Mouse (Mus musculus): Measurements from ENCODE around the gene Proser3. TPM values are rescaled to one million over a fixed set of nuclear protein-coding genes. Genes with fewer than 3 reads are reported as not detected.

Gene Proser3
- polyA plus RNA-seq, 1 experiment from 2014 or later, result 15.7 TPM

DNA sequence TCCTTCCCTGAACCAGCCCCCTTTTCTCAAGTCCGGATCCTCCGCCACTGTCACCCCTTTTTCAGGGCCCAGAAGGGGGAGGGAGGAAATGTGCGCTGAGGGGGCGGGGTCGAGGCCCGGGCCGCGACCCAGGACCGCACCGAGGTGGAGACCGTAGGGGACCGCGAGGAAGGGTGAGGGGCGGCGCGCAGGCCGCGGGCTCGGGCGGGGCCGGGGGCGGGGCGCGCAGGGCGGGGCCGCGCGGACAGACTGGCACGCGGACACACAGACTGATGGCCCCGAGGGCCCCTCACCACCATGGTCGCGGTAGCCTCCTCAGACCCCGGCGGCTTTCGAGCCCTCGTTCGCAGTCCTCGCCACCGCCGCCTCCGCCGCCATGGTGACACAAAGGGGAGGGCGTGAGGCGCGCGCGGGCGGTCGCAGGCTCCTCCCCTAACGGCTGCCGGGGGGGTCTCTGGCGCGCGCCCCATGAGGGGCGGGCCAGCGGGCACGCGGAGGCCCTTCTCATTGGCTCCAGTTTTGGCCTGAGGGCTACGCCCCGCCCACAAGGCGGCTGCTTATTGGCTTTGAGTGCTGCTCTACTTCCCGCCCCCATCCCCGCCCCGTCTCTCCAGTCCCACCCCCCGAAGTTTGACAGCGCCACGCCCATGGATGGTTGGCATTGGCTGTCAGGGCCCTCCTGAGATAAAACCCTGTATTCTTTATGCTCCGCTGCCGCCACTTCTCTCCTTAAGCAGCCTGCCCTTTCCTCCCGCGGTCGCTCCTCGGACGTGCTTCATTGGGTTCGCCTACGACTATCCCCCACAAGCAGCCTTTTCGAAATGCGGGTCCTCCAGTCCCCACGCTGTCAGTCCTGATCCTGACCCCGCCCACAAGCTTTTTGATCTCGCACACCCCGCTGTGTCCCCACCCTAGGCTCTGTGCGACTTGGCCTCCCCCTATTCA lies 17.2 kb downstream of the Proser3 start, which contains the start of gene Arhgap33:
Gene Arhgap33 (minus strand): TSS at position 428 of the 945 bp plus-strand sequence.
- WGBS, result under 1% methylated on average over 62 of the region's 84 CpGs
- H3K9ac ChIP-seq (ENCODE audit: low read length), result peak within 1 kb of the TSS; percentile 69
- DNase-seq (ENCODE audit: low spot score) (peak; percentile 96), ATAC-seq (replicated peaks; ENCODE audit: low FRiP score, low TSS enrichment, low read depth) (peak; percentile 94)
- H3K4me3 ChIP-seq (ENCODE audit: low read depth, low read length), result peak within 1 kb of the TSS; percentile 72
- no peak within 1 kb of the TSS; the same call in 1 of the 2 replicates for H3K27ac ChIP-seq (ENCODE audit: low read depth)
- H3K36me3 ChIP-seq (ENCODE audit: control insufficient read depth, insufficient read depth, low read length), result peaks cover 38% of the 10 kb centered on the region
- no peaks in the 10 kb centered on the region for H3K9me3 ChIP-seq (ENCODE audit: control insufficient read depth, low read length)
- peaks cover 22% of the 10 kb centered on the region for H3K4me1 ChIP-seq (replicated peaks; ENCODE audit: control insufficient read depth, insufficient read depth, low read length)
- H3K27me3 ChIP-seq (replicated peaks; ENCODE audit: control insufficient read depth, insufficient read depth, low read length), result no peaks in the 10 kb centered on the region
- peak within 1 kb of the TSS; percentile 90 for H3K4me2 ChIP-seq (ENCODE audit: low read length)

DNA sequence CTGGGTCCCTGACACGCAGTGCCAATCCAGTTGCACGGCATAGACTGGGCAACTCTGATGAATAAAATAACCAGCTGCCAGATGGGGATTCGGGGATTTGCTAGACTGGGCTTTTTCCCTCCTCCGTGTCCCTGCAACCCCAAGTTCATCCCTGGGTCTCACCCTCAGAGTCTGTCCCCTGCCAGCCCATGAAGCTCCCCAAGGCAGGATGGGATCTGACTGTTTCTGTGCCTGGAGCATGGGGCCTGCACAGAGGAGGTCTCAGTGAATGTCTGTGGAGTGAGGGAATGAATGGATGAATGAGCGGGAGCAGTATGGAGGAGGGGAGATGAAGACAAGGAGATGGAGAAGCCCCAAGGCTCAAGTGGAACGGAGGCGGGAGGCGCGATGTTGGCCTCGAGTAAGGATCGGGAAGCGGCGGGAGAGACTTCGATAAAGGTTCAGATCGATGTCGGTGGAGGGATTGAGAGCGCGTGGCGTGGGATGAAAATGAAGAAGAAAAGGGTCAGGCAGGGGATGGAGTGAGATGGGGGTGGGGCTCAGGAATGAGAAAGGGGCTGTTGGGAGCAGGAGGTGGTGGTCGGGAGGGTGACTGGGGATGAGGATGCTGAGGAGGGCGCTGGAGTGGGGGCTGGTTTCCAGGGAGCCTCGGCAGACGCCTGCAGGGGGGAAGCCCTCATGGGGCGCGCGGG lies 18.0 kb downstream of the Proser3 start:
- Histone ChIP-seq H3K4me2 (ENCODE audit: low read length) (peak overlapping the region; percentile 90), H3K36me3 (ENCODE audit: control insufficient read depth, insufficient read depth, low read length) (peaks cover 38% of the 10 kb centered on the region), H3K27me3 (replicated peaks; ENCODE audit: control insufficient read depth, insufficient read depth, low read length) (no peaks in the 10 kb centered on the region), H3K9me3 (ENCODE audit: control insufficient read depth, low read length) (no peaks in the 10 kb centered on the region), H3K27ac (ENCODE audit: low read depth) (no peak overlapping the region; the same call in 1 of the 2 replicates), H3K4me1 (replicated peaks; ENCODE audit: control insufficient read depth, insufficient read depth, low read length) (peaks cover 22% of the 10 kb centered on the region), H3K4me3 (ENCODE audit: low read depth, low read length) (peak overlapping the region; percentile 72), H3K9ac (ENCODE audit: low read length) (peak overlapping the region; percentile 69)
- WGBS, result 8% methylated on average over 26 of the region's 26 CpGs
- peak; percentile 24; the same call in 1 of the 2 replicates for ATAC-seq (replicated peaks; ENCODE audit: low FRiP score, low TSS enrichment, low read depth)
- no peak for DNase-seq (ENCODE audit: low spot score)

DNA sequence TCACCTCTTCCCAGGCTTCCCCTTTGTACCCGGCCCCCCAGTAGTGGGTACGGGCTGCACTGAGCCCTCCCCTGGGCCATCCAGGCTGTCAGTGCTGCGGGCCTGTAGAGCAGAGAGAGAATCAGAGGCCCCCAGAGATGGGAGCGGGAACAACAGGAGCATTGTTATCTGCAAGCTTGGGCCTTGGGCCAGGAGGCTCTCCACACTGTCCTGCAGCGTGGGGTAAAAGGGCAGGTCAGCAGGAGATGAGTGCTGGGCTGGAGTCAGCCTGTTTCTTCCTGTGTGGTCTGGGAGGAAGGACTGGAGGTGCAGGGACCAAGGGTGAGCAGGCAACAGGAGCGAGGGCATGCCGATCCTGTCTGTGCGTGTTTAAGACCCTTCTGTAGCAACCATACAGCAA lies 19.2 kb downstream of the Proser3 start:
- no peak for DNase-seq (ENCODE audit: low spot score)
- peaks cover 45% of the 10 kb centered on the region for H3K36me3 ChIP-seq (ENCODE audit: control insufficient read depth, insufficient read depth, low read length)
- no peak overlapping the region for H3K4me3 ChIP-seq (ENCODE audit: low read depth, low read length)
- ATAC-seq (replicated peaks; ENCODE audit: low FRiP score, low TSS enrichment, low read depth), result no peak
- peaks cover 22% of the 10 kb centered on the region for H3K4me1 ChIP-seq (replicated peaks; ENCODE audit: control insufficient read depth, insufficient read depth, low read length)
- peak overlapping the region; percentile 0; the same call in 1 of the 2 replicates for H3K4me2 ChIP-seq (ENCODE audit: low read length)
- WGBS, result 34% methylated on average over 8 of the region's 8 CpGs
- no peak overlapping the region for H3K27ac ChIP-seq (ENCODE audit: low read depth)
- H3K9me3 ChIP-seq (ENCODE audit: control insufficient read depth, low read length), result no peaks in the 10 kb centered on the region
- H3K27me3 ChIP-seq (replicated peaks; ENCODE audit: control insufficient read depth, insufficient read depth, low read length), result no peaks in the 10 kb centered on the region
- H3K9ac ChIP-seq (ENCODE audit: low read length), result no peak overlapping the region

DNA sequence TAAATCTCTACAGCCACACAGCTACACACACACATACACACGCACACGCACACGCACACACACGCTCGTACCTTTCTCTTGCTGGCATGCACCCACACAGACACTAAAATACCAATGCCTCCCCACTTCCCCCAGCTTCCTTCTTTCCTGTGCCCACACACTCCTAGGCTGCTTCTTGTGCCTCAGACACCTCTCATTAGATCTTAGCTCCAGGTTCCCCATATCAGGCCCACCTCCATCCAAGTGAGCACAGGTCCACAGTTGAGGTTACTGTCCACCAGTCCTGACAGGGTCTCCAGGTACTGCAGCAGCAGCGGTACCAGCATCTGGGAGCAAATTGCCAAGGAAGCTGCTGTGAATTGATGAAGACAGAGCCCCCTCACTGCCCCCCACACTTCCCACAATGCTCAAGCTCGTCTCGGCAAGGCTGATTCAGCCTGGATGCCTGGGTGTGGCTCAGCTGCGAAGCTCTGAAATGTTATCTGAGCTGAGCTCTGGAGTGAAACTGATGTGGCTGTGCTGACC lies 20.7 kb downstream of the Proser3 start:
- ATAC-seq (replicated peaks; ENCODE audit: low FRiP score, low TSS enrichment, low read depth), result no peak
- DNase-seq (ENCODE audit: low spot score), result no peak
- no peaks in the 10 kb centered on the region for H3K27me3 ChIP-seq (replicated peaks; ENCODE audit: control insufficient read depth, insufficient read depth, low read length)
- no peaks in the 10 kb centered on the region for H3K9me3 ChIP-seq (ENCODE audit: control insufficient read depth, low read length)
- H3K27ac ChIP-seq (ENCODE audit: low read depth), result no peak overlapping the region
- peaks cover 46% of the 10 kb centered on the region for H3K36me3 ChIP-seq (ENCODE audit: control insufficient read depth, insufficient read depth, low read length)
- 77% methylated on average over 9 of the region's 9 CpGs for WGBS
- no peak overlapping the region for H3K4me3 ChIP-seq (ENCODE audit: low read depth, low read length)
- no peak overlapping the region for H3K4me2 ChIP-seq (ENCODE audit: low read length)
- no peak overlapping the region for H3K9ac ChIP-seq (ENCODE audit: low read length)
- H3K4me1 ChIP-seq (replicated peaks; ENCODE audit: control insufficient read depth, insufficient read depth, low read length), result peaks cover 27% of the 10 kb centered on the region

DNA sequence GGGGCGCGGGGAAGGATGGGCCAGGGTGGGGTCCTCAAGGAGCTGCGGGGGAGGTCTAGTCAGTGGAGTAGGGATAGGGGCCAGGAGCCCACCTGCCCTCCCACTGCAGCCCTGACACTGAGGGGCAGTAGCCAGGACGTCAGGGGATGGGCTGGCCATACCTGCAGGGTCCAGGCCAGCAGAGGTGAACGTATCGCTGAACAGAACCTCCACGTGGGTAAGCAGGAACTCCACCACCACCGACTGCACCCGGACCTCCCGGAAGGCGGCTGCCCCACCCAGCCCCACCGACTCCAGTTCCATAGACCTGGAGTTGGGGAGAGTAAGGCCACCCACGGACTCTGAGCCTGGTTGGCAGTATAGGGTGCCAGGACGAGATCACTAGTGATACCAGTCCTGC lies 25.1 kb downstream of the Proser3 start:
- H3K9me3 ChIP-seq (ENCODE audit: control insufficient read depth, low read length), result no peaks in the 10 kb centered on the region
- no peak overlapping the region for H3K27ac ChIP-seq (ENCODE audit: low read depth)
- ATAC-seq (replicated peaks; ENCODE audit: low FRiP score, low TSS enrichment, low read depth), result no peak
- no peak overlapping the region for H3K4me3 ChIP-seq (ENCODE audit: low read depth, low read length)
- H3K36me3 ChIP-seq (ENCODE audit: control insufficient read depth, insufficient read depth, low read length), result peaks cover 67% of the 10 kb centered on the region
- no peak for DNase-seq (ENCODE audit: low spot score)
- H3K4me1 ChIP-seq (replicated peaks; ENCODE audit: control insufficient read depth, insufficient read depth, low read length), result peaks cover 16% of the 10 kb centered on the region
- no peaks in the 10 kb centered on the region for H3K27me3 ChIP-seq (replicated peaks; ENCODE audit: control insufficient read depth, insufficient read depth, low read length)
- WGBS, result 80% methylated on average over 14 of the region's 14 CpGs
- peak overlapping the region; percentile 35; the same call in 1 of the 2 replicates for H3K4me2 ChIP-seq (ENCODE audit: low read length)
- H3K9ac ChIP-seq (ENCODE audit: low read length), result peak overlapping the region; percentile 4; the same call in 1 of the 2 replicates

DNA sequence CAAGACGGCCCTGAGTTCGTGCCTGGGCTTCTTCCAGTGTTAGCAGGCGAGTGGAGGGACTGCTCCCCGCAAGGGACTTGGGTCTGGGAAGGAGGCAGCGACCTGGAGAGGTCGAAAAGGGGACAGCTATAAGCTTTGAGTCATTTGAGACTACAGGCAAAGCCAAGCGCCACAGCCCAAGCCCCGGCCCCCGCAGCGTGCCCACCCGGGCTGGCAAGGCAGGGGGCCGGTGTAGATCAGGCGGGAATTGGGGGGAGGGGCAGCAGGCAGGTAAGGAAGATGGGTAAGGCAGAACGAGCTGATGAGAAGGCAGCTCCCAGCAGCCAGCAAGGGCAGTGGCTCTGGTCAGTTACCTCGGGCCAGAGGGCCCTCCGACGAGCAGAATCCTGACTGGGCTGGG lies 25.7 kb downstream of the Proser3 start:
- Histone ChIP-seq H3K4me1 (replicated peaks; ENCODE audit: control insufficient read depth, insufficient read depth, low read length) (peaks cover 13% of the 10 kb centered on the region), H3K9ac (ENCODE audit: low read length) (peak overlapping the region; percentile 4; the same call in 1 of the 2 replicates), H3K9me3 (ENCODE audit: control insufficient read depth, low read length) (no peaks in the 10 kb centered on the region), H3K4me2 (ENCODE audit: low read length) (peak overlapping the region; percentile 35), H3K36me3 (ENCODE audit: control insufficient read depth, insufficient read depth, low read length) (peaks cover 61% of the 10 kb centered on the region), H3K27ac (ENCODE audit: low read depth) (peak overlapping the region; percentile 24; the same call in 1 of the 2 replicates), H3K27me3 (replicated peaks; ENCODE audit: control insufficient read depth, insufficient read depth, low read length) (no peaks in the 10 kb centered on the region), H3K4me3 (ENCODE audit: low read depth, low read length) (no peak overlapping the region)
- 33% methylated on average over 17 of the region's 17 CpGs for WGBS
- no peak for DNase-seq (ENCODE audit: low spot score)
- ATAC-seq (replicated peaks; ENCODE audit: low FRiP score, low TSS enrichment, low read depth), result no peak

DNA sequence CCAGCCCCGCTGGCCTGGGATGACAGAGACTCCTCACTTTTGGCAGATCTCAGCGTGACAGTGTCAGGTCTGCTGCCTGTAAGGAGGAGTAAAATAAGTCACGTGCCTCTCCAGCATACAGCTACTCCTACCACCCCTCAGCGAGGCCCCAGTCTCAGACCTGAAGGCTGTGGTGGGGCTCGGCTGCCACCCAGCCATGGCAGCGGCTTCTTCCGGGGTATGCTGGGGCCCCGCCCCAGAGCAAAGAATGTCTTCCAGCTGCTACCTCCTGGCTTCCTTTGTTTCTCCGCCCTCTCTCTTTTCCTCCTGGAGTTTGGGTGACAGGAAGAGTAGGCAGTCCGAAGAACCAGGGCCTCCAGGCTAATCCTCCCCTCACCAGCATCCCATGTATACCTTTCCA lies 26.1 kb downstream of the Proser3 start:
- Histone ChIP-seq H3K27me3 (replicated peaks; ENCODE audit: control insufficient read depth, insufficient read depth, low read length) (no peaks in the 10 kb centered on the region), H3K27ac (ENCODE audit: low read depth) (peak overlapping the region; percentile 24; the same call in 1 of the 2 replicates), H3K36me3 (ENCODE audit: control insufficient read depth, insufficient read depth, low read length) (peaks cover 57% of the 10 kb centered on the region), H3K4me3 (ENCODE audit: low read depth, low read length) (no peak overlapping the region), H3K9ac (ENCODE audit: low read length) (peak overlapping the region; percentile 4; the same call in 1 of the 2 replicates), H3K4me1 (replicated peaks; ENCODE audit: control insufficient read depth, insufficient read depth, low read length) (peaks cover 11% of the 10 kb centered on the region), H3K4me2 (ENCODE audit: low read length) (peak overlapping the region; percentile 35), H3K9me3 (ENCODE audit: control insufficient read depth, low read length) (no peaks in the 10 kb centered on the region)
- 23% methylated on average over 10 of the region's 10 CpGs for WGBS
- ATAC-seq (replicated peaks; ENCODE audit: low FRiP score, low TSS enrichment, low read depth) (peak; percentile 48; the same call in 1 of the 2 replicates), DNase-seq (ENCODE audit: low spot score) (no peak)

DNA sequence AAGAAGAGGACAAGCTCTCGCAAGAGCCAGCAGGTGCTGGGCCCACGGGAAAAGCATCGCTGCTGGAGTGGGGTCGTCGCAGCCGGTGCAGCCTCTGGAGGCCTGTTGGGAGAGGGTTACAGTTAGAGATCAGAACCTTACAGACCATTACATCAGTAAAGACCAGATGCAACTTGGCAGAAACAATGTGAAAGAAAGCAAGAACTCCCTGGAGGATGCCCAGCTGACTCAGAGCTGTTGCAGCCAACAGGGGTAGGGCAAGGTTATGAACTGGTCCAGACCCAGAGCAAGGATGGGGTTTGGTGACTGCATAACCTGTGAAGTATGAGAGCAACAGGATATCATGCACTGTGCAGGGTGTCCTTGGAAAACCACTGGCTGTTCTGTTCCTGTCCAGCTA lies 27.6 kb downstream of the Proser3 start:
- ATAC-seq (replicated peaks; ENCODE audit: low FRiP score, low TSS enrichment, low read depth) (no peak), DNase-seq (ENCODE audit: low spot score) (no peak)
- H3K4me3 ChIP-seq (ENCODE audit: low read depth, low read length), result no peak overlapping the region
- H3K36me3 ChIP-seq (ENCODE audit: control insufficient read depth, insufficient read depth, low read length), result peaks cover 44% of the 10 kb centered on the region
- peaks cover 11% of the 10 kb centered on the region for H3K4me1 ChIP-seq (replicated peaks; ENCODE audit: control insufficient read depth, insufficient read depth, low read length)
- WGBS, result 85% methylated on average over 6 of the region's 6 CpGs
- no peaks in the 10 kb centered on the region for H3K9me3 ChIP-seq (ENCODE audit: control insufficient read depth, low read length)
- no peak overlapping the region for H3K4me2 ChIP-seq (ENCODE audit: low read length)
- H3K27ac ChIP-seq (ENCODE audit: low read depth), result no peak overlapping the region
- H3K9ac ChIP-seq (ENCODE audit: low read length), result no peak overlapping the region
- H3K27me3 ChIP-seq (replicated peaks; ENCODE audit: control insufficient read depth, insufficient read depth, low read length), result no peaks in the 10 kb centered on the region
